Mouse (Mus musculus) left cerebral cortex, adult 8-10 months (tissue): ENCODE measurements around the gene 4933427D14Rik. TPM values are rescaled to one million over a fixed set of nuclear protein-coding genes. Genes with fewer than 3 reads are reported as not detected.
A peak's percentile ranks its signal among the peaks of the same experiment; 100 is the strongest.

Experiments used
- DNase-seq, 2 experiments: peaks; one replicate each; pipeline ENCODE4 v3.0.0; 2022; ENCODE audit warnings: low spot score in 2 of 2
- total RNA-seq, 4 experiments: library from RNA; stranded (reverse); gene quantifications; 2 replicates each; pipeline ENCODE4 v1.2.4; 2022

Gene 4933427D14Rik
- total RNA-seq, 4 experiments from 2014 or later, result 23.7 to 35.2 (median 28.0) TPM

GRCm38 (mm10) chr11:72110726-72111125 lies 96.5 kb downstream of the 4933427D14Rik start:
- DNase-seq, result peak in 1 of 2 experiments; percentile 69

- DNase-seq, result no peak
These were observed 103.0 kb downstream of the 4933427D14Rik start for GRCm38 (mm10) chr11:72104223-72104622.

Other genes with a start within 250 kb of the 4933427D14Rik start
- gene Aipl1, start 169.9 kb downstream of the 4933427D14Rik start, total RNA-seq, result under 1 TPM in 1 of 4 experiments, not detected in 3; 0.14 TPM
- gene Pimreg, start 165.4 kb downstream of the 4933427D14Rik start, total RNA-seq, result 1 to 10 TPM in 2 of 4 experiments, under 1 TPM in 2; 0.23 to 2.0 (median 0.98) TPM
- gene Pitpnm3, start 71.7 kb downstream of the 4933427D14Rik start, total RNA-seq, result 10 to 100 TPM; 67.0 to 79.6 (median 74.5) TPM
- 10 to 100 TPM in 2 of 4 experiments, 1 to 10 TPM in 2; 8.3 to 12.7 (median 10.1) TPM for gene Gm43951, start 619 bp downstream of the 4933427D14Rik start, total RNA-seq
- gene Txndc17, start 88 bp upstream of the 4933427D14Rik start, total RNA-seq, result 10 to 100 TPM; 24.9 to 37.3 (median 30.2) TPM
- 10 to 100 TPM; 14.4 to 17.8 (median 15.2) TPM for gene Med31, start 8.1 kb upstream of the 4933427D14Rik start, total RNA-seq
- 10 to 100 TPM; 15.6 to 18.8 (median 17.2) TPM for gene Slc13a5, start 59.8 kb upstream of the 4933427D14Rik start, total RNA-seq
- gene Xaf1, start 94.2 kb upstream of the 4933427D14Rik start, total RNA-seq, result 10 to 100 TPM in 2 of 4 experiments, 1 to 10 TPM in 2; 5.6 to 11.8 (median 10.1) TPM
- not detected for gene Fbxo39, start 107.0 kb upstream of the 4933427D14Rik start, total RNA-seq
- 1 to 10 TPM; 1.3 to 3.5 (median 2.5) TPM for gene Tekt1, start 155.0 kb upstream of the 4933427D14Rik start, total RNA-seq
- 1 to 10 TPM in 2 of 4 experiments, under 1 TPM in 2; 0.89 to 2.9 (median 1.1) TPM for gene Smtnl2, start 204.3 kb upstream of the 4933427D14Rik start, total RNA-seq
- gene Ggt6, start 228.1 kb upstream of the 4933427D14Rik start, total RNA-seq, result under 1 TPM in 1 of 4 experiments, not detected in 3; 0.23 TPM
- 10 to 100 TPM; 48.1 to 54.6 (median 51.3) TPM for gene Mybbp1a, start 233.9 kb upstream of the 4933427D14Rik start, total RNA-seq